Mouse (Mus musculus) ovary, postnatal 36 days (tissue): Measurements from ENCODE around the gene Gstt3.

Experiments used
- DNase-seq: peaks from one replicate; pipeline ENCODE4 v3.0.0; 2022; ENCODE audit warnings: low spot score, mixed read lengths

The Gstt3 gene

DNA sequence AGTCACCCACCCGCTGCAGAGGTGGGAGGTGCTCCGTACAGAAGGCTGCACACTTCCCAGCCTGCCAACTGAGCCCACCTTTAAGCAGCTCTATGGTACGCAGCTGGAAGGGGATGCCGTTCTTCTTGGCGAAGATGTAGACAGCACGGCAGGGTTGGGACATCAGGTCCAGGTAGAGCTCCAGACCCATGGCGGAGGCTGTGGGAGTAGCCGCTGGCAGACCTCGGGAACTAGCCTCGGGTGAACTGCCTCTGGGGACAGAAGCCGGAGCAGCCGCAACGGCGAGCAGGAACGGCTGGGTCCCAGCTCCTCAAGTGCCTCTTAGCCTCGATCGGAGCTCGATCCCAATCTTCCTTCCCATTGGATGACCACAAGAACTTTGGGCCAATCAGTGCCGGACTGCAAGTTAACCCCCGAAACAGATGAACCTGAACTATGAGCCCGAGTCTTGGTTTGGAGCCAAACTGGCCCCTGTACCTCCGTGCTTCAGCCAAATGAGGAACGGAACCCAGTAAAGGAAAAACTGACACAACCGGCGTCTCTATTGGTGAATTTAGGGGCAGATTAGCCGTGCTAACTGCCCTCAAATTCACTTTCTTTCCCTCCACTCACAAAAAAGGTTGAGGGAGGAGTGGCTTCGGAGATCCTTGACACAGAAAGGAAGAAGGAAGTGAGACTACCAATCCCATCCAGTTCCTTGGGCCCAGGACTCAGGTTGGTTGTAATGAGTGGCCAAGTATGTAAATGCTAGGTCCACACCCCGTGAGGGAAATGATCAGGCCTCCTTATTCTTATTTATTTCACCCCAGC lies at the start of gene Gstt3, which contains the start of gene Gm20441:
TSS of gene Gstt3 (minus strand) at position 646 of the 810 bp plus-strand sequence.
TSS of gene Gm20441 (minus strand) at position 186 of the 810 bp plus-strand sequence.
- DNase-seq: peak; percentile 57

- DNase-seq: no peak
Measured at GRCm38 (mm10) chr10:75830275-75830670, 49.1 kb upstream of the Gstt3 start.

- no peak for DNase-seq
Measured at GRCm38 (mm10) chr10:75829529-75830274, 48.5 kb upstream of the Gstt3 start.

DNA sequence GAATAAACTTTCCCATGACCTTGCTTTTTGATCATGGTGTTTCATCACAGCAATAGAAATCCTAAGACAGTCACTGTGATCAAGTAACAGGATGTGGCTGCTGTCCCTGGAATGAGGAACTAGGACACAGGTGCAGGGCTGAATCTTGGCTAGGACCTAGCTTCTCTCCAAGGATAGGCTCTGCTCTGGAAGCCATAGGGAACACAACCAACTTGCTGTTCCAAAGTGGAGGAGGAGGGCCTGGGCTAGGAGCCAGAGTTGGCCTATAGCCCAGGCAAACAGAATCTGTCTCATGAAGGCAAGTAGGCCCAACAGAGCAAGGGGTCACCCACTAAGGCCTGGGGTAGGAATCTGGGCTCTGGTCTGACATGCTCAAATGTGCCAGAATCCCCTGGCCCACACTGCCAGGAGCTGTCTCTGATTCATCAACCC lies 47.3 kb upstream of the Gstt3 start:
- DNase-seq: peak; percentile 65

DNA sequence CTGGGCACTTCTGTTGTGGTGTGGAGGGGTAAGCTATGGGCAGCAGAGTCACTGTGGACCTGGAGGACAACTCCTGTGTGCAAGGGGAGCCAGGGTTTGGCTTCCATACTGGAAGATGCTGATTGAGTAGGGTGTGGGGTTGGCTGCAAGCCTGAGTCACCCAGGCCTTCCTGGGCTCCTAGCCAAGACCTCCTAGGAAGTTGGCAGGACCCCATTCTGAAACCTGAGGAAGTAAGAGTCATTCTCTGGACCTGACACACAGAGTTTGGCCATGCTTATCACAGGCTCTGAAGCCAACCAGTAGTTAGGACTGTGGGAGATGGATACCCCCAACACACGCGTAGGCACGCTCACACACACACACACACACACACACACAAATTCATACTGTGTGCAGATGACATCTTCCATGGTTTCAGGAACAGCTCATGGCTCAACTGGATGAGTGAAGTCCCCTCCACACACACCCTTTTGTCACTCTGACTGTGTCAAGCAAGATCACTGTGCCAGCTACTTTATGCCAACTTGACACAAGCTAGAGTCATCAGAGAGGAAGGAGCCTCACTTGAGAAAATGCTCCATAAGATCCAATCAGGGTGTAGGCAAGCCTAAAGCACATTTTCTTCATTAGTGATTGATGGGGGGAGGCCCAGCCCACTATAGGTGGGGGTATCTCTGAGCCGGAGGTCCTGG lies 46.6 kb upstream of the Gstt3 start:
- DNase-seq: peak; percentile 53

DNA sequence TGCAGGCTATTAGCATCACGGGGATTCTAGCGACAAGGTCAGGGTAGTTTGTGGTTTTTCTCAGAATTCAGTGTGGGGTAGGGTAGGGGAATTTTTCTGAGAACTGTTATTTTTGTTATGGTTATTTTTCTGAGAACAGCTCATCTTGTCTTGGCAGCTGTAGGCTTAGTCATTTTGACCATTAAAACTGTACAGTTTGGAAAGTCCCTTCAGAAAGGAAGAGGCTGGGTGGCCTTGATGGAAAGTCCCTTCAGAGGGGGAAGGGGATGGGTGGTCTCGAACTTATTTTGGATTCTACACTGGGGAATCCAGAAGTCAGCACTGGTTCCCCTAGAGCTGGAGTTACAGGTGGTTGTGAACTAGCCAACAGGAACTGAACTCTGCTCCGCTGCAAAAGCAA lies 43.3 kb upstream of the Gstt3 start:
- no peak for DNase-seq

DNA sequence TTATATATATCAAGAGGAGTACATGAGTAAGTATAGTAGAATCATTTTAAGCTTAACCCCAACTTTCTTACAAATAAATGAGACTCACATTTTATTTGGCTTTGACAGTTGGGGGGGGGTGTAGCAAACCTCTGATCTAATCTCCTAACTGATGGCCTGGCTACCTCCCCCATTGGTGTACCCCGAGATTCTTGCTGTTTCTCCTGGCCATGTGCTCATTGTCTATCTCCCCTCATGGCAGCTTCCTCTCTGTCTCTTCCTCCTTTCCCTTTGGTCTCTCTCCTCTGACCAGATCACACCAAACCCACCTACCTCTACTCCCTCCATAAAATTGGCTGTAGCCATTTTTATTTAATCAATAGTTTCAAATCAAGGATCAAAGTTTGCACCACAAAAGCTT lies 42.6 kb upstream of the Gstt3 start:
- DNase-seq: no peak

DNA sequence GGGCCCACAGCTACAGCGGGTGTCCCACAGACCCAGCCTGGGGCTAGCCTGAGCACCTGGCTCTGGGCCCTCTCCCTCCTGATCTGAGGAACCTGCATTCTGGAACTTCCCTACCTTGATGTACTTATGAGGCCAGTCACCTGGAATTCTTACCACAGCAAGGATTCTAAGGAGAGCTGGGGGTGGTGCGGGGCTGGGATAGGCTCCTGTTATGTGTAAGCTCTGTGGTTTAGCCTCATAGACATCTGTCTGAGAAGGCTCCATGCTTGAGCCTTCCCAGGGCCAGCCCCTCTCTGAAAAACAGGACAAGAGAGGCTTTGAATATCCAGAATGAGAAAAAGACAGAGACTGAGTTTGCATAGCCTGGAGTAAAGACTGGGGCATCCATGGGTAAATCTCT lies 41.2 kb upstream of the Gstt3 start, which contains the start of gene Gstt4:
TSS of gene Gstt4 (minus strand) at position 101 of the 400 bp plus-strand sequence.
- no peak for DNase-seq

DNA sequence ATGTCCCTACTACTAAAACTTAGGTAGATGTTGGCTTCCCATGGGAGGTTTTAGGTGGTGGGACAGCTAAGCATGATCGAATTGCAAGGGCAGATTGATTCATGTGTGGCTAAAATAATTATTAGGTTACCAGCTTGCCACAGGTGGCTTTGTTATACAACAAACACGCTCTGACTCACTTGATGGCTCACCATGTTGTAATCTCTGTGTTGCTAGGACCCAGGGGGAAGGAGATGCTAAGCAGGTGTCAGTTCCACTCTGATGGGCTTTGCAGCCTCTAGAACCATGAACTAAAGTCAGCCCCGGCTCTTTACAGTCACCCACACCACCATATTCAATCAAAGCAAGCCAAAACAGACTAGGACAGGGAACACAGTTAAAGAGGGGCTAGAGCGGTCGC lies 38.7 kb upstream of the Gstt3 start:
- no peak for DNase-seq

DNA sequence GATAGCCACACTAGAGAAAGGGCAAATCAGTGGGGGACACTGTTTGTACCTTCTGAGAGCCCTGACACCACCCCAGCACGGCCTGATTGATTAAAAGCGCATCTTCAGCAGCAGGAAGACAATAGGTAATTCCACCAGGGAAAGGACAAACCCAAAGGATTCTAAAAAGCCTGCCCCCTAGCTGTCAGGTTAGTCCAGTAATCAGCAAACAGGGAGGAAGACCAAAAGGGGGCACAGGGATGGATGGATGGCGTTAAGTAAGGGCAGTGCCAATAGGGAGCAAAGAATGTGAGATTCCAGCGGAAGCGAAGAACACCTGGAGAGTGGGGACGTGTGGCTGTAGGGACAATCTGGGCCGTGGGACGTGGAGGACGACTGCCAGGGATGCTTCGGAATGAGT lies 37.4 kb upstream of the Gstt3 start:
- no peak for DNase-seq

DNA sequence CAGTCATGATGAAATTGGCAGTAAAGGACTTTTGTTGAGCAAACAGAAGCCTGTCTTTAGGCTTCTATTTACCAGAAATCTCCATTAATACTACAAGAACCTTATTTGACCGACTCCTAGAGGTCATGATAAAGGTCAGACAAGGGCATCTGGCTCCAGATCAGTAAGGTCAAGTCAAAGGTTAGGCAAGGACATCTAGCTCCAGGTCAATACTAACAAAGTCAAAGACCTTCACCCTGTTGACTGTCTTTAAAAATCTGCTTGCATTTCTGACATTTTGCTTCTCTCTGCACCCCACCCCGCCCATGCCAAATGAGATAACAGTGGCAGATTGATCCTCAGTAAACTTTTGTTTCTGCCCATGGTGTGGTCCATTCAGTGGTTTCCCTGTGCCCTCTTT lies 23.0 kb upstream of the Gstt3 start:
- DNase-seq: no peak

DNA sequence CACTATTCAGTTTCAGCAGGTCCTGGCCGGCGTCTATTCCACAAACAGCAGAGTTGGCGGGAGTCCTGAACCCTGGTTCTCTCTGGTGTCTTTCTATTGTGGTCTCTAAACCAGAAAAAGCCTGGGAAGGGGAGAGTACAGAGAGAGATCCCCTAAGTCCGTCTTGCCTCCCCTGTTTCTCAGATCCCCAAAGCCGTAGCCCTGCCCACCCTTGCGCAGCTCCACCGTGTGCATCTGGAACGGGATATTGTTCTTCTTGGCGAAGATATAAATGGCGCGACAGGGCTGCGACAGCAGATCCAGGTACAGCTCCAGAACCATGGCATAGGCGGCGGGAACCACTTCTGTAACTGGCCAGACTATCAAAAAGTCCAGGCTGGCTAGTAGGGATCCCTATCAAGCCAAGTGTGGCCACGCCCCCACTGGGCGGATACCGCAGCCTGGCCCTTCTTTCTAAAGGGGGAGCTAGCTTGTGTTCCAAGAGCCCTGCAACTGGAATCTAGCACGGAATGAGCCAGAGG lies 17.0 kb upstream of the Gstt3 start, which contains the start of gene Gstt1:
TSS of gene Gstt1 (minus strand) at position 409 of the 521 bp plus-strand sequence.
- peak; percentile 70 for DNase-seq

- DNase-seq: peak; percentile 59
Measured at GRCm38 (mm10) chr10:75797619-75798175, 16.5 kb upstream of the Gstt3 start.

DNA sequence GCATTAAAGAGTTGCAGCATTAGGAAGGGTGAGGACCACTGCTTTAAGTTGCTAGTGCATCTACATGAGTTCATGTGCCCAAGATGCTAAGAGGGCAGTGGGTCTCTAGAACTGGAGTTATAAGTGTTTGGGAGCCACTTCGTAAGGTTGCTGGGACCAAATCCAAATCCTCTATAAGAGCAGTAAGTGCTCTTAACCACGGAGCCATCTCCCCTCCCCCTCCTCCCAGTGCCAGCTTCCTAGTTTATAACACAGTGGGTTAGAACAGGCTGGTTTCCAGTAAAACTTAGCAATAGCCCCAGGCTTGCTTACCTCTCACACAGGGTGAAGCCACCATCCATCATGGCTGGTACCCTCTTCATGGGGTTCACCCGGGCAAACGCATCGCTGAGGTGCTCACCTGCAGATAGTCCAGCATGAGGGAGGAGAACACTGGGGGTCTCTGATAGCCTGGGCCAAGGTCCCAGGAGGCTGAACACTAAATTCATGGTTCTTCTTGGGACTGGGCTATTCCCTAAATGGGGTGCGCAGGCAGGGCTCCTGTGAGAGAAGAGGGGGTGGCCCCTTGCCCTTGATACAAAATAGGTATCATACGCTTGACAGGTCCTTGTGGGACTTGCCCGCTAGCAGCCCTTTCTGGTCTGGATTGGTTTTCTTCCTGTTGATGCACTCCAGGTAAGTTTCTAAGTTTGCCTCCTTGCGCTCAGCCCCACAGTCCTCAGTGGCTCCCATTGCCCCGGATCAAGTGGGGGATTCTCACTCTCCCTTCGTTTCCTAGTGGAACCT lies 15.7 kb upstream of the Gstt3 start:
- DNase-seq: no peak

DNA sequence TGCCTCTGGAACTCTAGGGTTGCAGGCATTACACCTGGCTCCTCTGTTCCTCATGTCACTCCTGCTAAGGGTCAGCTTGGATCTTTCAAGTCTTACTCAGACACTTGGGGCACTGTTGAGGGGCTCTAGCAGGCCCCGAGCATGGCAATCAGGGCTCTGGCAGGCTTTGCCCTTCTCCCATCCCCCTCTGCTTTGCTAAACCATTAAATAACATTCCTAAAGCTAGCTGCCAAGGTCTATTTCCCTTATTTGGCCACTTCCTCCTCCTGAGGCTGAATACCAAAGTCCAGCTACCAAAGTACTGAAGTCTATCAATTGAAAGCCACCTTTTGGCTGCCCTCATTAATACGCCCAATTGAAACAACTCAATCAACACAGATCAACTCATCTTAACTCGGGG lies 13.7 kb upstream of the Gstt3 start:
- DNase-seq: peak; percentile 36

DNA sequence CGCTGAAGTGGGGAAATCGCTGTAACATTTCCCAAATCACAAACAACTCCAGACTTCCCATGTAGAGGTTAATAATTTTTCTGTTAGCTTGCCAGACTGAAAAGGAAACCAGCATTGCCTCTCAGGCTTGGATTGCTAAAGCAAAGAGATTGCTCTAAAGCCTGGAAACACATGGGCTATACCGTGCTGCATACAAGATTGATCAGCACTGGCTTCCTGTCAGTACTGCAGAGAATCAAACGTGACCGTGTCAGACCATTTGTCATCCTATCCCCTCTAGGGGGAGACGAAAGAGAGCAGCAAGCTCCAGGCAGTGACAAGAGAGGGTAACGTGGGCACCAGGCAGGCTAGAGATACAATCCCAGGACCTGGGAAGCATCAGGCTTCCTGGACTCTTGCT lies 9.6 kb upstream of the Gstt3 start:
- no peak for DNase-seq

GRCm38 (mm10) chr10:75789841-75790240 lies 8.6 kb upstream of the Gstt3 start:
- DNase-seq: no peak

GRCm38 (mm10) chr10:75789081-75789735 lies 8.0 kb upstream of the Gstt3 start:
- DNase-seq: no peak

DNA sequence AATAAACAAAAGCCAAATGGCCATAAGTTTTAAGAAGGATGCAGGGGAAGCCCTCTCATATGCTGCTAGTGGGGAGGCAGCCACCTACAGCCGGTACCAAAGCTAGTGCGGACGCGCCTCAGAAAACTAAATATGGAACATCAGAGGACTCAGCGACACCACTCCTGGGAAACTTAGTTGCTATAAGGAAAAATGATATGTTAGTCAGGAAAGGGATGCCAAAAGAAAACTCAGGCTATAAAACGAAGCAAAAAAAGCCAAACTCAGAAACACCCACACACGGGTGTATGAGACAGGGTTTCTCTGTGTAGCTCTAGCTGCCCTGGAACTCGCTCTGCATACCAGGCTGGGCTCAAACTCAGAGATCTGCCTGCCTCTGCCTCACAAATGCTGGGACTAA lies 7.1 kb upstream of the Gstt3 start:
- no peak for DNase-seq

GRCm38 (mm10) chr10:75785442-75785841 lies 4.2 kb upstream of the Gstt3 start:
- DNase-seq: no peak
